Mouse (Mus musculus) frontal cortex, postnatal 14 days (tissue): ENCODE measurements around the gene Mrps18a.

Experiments
- DNase-seq, 2 experiments: peaks; one replicate each; pipeline ENCODE4 v3.0.0; 2022; ENCODE audit warnings: low spot score in 2 of 2

Mrps18a gene

DNA sequence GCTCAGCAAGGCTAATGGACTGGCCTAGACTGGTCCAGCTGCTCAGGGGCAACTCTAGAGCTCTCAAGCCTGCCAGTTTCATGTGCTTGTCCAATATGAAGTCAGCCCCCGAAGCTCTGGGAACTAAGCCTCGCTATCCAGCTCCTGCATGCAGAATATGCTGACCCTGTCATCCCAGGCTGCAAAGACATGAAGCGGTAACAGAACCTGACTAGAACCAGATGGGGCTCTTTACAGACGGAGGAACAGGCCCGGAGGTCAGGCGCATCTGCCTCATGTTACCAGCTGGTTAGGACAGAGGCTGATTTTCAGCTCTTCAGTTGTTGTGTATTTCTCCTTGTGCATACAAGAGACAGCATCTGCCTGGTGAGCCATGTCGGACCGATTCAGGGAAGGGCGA lies 8.9 kb upstream of the Mrps18a start:
- no peak for DNase-seq

DNA sequence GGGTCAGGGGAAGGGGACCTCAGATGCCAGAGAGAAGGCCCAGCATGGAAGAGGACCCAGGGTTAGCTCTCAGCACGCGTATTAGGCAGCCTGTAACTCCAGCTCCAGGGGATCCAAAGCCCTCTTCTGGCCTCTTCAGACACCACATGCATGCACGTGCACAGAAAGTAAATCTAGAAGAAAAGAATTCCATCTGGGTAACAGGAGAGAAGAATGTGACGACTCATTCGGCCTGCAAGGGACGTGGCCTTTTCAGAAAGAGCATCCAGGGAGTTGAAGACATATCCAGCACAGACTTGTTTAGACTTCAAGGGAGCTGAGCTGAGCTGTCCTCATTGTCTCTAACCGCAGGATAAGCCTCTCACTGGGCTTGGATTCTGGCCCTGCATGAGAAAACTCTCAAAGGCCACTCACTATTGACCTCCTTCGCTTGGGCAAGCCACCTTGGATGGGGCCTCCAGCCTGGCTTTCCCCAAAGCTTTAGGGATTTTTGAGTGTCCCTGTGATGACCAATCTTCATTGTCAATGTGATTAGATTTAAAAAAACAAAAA lies 8.1 kb upstream of the Mrps18a start:
- DNase-seq = no peak

DNA sequence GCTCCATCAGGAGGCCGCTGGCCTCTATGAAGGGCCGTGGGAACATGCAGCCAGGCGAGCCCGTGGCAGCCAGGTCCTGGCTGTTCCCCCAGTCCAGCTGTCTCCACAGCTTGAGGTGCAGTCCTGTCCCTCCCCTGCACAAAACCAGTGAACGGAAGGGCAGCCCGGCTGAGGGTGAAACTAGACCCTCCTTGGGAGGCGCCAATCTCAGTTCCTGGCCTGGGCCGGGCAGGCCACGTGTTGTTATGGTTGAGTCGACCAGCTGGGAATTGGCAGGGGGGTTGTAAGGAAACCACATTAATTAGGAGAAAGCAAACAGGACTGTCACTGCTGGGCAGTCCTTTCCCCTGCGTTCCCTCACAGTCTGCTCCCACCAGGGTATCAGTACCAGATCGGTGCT lies 6.3 kb upstream of the Mrps18a start:
- no peak for DNase-seq

DNA sequence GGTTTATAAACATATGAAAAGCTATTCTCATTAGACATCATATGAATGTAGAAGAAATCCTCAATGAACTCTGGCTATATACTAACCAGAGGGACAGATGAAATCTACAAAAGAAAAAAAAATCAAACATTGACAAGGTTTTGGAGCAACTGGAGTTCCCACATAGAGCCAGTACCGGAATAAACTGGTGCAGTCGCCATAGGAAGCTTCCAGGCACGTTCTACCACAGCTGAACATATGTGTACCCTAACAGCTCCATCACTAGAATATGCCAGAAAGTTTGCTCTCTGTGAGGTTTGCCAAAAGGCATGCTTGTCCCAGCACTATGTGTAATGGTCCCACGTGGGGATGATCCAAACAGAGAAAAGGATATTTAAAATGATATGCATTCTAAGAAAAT lies 2.5 kb upstream of the Mrps18a start:
- no peak for DNase-seq

DNA sequence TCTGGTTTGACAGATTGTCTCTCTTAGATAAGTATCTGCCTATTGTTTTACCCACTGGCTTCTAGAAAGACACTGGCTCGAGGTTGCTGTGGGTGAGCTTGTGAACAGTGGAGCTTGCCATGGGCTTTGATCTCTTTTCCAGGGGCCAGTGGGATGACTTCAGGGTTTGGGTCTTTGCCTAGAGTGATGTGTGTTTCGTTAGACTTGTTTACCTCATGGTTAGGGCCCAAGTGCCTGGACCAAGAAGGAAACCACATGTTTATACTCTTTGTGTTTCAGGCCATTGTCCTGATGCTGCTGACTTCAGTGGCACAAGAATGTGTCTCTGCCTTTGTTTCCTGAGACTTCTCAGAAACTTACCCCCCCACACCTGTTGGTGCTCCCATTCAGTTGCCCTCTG lies 4.7 kb downstream of the Mrps18a start:
- no peak for DNase-seq

DNA sequence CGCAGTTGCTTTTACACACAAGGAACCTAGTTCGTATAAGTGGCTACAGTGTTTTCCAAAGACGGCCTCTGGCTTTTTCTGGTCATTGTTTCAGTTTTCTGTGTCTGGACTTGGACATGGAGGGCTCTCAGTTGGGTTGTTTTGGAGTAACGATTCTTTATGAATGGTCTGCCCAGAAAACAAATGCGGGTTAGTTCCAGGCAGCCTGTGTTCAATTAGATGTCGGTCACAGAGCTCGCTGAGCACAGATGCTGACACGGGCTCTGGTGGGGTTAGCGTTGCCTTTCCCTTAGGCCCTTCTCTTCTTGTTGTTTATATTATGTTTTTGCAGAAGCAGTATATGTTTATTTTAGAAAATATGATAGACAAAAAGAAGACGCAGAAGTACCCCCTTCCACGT lies 5.4 kb downstream of the Mrps18a start:
- no peak for DNase-seq

DNA sequence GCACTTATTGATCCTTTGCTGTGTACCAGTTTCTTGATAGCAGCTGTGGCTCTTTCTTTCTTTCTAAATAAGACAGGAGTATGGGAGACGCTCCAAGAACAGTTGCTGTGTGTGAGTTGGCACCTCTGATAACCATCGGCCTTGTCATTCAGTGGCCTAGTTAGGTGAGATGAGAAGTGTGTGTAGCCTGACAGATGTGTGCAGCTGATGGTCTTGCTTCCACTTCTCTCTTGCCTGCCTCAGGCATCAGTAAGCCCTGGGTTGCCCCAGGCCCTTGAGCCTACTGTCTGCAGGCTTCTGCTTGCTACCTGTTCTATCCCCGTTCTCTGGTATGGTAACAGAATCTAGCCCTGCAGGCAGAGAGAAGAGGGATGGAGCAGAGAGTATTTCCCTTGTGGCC lies 6.1 kb downstream of the Mrps18a start:
- no peak for DNase-seq

DNA sequence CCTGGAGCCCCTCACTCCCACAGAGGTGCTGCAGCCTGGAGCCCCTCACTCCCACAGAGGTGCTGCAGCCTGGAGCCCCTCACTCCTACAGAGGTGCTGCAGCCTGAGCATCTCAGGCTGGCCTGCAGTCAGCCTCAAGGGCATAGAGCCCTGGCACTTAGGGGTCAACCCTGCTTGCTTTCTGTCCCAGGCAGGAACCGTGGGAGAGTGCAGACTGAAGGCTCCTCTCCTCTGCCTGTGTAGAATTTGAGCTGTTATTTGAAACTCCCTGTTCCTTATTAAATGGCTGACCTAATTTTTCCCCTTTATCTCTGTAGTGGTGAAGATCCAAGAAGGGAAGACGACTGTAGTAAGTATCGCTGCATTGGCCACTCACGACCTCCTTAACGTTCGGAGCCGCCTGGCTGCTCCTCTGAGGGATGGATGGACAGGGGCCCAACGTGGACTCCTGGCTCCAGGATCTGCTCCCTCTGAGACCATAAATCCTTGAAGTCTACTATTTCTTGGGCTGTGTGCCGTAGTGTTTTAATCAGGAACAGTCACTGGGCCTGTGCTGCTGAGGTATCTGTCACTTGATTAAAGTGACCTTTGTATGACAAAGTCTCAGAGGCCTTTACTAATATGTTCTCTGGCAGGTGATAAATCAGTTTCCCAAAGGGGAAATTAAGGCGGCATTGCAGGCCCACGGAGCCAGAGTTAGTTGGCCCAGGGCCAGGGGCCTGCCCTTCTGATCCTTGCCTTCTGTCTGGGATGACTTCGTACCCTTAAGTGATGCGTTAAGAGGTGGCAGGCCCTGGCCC lies 7.0 kb downstream of the Mrps18a start:
- no peak for DNase-seq

DNA sequence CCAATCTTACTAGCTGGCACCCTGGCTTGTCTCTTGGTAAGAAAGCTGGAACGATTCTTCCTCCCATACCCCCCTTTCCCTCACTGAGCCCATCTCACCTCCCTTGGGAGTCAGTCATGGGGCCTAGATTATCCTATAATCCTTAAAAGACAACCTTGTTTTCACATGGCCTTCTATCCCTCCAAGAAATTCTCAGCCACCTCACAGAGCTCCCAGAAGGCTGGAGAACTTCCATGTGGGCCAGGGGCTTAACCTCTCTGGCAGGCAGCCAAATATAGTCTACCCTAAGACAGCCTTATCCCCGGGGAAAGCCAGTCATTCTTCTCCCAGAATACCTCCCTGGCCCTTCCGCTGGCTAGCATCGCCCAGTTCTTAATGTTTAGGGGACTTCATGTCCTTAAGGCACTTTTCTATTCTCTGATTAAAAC lies 7.7 kb downstream of the Mrps18a start:
- no peak for DNase-seq

DNA sequence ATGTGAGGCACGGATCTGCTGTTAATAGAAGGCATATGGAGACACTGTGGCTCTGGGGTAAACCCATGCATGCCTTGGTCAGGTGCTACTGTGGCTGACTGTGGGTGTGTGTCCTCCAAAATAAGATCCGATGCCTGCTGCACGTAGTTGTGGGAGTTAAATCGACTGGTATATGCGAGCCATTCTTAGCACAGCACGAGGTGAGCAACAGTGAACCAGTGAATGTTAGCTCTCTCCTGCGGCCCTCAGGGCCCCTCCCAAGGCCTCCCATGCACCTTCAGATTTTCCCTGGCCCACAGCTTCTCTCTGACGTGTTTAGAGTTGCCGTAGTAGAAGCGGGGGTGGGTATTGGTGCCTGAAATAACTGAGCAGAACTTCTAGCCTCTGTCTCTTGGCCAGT lies 8.9 kb downstream of the Mrps18a start:
- no peak for DNase-seq

DNA sequence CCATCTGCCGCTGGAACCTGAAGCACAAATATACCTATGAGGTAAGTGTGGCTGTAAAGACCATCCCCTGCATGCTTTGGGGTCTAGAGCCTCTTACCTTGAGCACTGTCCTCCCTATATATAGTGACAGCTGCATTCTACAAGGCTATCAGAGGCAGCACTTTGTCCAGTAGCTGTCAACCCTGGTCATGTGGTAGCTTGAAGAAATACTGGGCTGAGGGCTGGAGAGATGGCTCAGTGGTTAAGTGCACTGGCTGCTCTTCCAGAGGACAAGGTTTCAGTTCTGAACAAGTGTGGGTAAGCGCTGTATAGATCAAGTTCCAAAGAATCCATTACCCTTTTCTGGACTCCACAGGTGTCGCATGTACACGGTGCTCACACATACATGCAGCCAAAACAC lies 12.0 kb downstream of the Mrps18a start:
- no peak for DNase-seq

DNA sequence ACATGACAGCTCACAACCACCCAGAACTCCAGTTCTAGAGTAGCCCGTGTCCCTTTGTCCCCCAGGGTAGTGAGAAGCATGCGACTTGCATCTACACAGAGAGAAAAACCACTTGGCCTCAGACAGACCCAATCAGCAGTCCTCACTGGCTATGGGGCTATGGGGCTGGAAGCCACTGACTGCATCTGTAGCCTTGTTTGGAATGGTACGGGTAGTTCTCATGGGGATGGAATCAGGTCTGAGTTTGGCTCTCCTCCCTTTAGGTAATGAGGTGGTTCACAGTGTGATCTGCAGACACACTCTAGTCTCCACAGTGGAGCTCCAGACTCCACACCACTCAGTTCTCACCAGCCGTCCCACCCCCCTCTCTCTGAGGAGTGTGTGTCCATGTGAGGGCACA lies 12.5 kb downstream of the Mrps18a start:
- no peak for DNase-seq

DNA sequence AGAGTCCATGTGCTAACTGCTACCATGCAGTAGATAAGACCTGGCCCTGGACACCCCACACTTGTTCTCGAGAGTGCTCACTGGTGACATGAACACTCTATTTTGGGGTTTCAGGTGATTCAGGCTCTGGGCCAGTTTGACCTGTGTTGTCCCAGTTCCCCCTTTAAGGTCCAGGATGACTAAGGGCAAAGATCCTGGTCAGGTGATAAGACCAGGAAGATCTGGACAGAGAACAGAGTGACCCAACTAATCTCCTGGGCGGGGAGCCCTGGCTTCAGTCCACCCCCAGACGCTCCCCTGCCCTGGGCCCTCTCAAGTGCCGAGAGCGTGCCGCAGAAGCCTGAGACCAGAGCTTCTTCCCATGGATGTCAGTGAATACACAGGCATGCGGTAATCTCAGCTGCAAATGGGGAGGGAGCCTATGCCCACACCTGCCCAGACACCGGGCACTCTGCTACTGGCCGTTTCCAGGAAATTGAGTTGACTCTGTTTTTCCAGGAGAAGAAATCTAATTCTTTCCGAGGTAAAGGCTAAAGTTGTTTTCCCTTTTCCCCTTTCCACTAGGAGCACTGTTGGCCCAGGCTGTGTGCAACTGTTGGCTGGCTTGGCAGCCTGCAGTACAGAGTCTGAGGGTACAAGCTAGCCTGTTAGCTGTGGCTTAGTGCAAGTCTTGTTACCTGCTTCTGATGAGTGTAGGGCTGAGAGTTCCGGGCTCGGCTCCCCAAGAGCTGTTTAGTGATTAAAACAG lies 13.3 kb downstream of the Mrps18a start:
- DNase-seq = no peak

DNA sequence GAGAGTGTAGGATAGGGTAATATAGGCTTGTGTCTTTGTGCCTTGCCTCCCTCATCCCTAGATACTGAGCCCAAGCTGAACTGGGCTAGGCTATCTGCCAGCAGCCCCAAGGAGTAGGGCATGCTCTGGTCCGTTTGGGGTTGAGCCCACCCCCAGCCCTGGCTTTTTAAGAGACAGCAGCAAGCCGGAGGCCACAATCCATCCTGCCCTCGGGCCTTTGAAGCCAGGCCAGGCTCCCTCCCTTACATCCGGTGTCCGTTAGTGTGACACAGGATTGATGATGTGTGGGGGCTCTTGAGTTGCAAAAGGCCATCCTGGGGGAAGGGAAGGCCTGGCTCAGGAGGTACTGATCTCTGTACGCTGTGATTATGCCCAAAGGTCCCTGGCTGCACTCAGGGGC lies 15.8 kb downstream of the Mrps18a start:
- DNase-seq = no peak

DNA sequence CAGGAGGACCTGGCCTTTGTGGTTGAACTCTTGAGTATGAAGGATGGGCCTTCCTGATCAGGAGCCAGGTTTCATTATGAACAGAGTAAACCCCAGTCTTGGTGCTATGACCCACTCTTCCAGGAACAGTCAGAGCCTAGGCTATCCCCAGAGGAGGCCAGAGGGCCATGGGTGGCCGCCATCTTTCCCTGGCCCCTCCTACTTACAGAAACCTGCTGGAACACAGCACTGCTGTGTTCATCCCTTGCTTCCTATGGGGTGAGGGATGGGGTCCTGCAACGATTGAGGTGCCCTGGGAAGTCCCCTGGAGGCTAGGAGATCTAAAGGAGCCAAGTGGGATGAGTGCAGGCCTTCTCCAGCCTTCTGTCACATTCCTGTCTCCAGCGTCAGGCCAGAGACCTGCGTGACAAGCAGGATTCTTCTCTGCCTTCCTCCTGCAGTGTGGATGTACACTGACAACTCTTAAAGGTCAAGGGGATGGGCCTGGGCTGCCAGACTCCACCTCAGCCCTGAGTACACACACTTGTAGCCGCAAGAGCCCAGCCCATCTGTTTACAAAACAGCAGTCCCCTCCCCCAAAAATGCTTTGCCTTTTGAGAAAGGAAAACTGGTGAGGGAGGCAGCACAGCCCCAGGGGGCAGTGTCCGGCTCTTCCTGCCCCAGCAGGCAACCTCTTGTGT lies 17.2 kb downstream of the Mrps18a start:
- DNase-seq = no peak

DNA sequence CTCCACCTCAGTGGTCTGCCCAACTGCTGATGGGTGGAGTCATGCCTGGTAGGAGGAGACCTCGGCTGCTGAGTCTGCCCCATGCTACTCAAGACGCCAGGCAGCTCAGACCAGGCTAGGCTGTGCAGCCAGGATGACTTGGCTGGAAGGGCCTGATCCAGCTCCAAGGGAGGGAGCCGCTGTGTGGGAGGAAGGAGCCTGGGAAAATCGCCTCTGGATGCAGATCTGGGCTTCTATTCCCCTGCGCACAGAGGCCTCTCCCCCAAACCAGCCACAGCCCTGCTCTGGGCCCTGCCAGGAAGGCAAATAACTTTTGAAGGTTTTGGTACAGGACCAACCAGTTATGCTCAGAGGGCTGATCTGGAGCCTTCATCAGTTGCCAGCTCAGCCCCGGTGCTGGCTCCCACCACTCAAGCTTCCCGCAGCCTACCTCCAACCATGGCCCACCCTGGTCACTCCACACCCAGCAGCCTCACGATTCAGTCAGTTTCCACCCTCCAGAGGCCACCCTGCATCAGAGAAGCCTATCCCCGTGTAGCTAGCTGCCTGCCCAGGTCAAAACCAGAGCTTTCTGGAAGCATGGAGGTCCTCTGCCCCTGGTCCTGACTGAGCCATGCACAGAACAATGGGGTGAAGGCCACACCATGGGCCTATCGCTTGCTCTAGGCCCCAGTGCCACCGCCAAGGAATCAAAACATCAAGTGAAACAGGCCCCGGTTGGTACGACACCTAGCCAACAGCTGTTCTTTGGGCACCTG lies 19.1 kb downstream of the Mrps18a start:
- DNase-seq = no peak

DNA sequence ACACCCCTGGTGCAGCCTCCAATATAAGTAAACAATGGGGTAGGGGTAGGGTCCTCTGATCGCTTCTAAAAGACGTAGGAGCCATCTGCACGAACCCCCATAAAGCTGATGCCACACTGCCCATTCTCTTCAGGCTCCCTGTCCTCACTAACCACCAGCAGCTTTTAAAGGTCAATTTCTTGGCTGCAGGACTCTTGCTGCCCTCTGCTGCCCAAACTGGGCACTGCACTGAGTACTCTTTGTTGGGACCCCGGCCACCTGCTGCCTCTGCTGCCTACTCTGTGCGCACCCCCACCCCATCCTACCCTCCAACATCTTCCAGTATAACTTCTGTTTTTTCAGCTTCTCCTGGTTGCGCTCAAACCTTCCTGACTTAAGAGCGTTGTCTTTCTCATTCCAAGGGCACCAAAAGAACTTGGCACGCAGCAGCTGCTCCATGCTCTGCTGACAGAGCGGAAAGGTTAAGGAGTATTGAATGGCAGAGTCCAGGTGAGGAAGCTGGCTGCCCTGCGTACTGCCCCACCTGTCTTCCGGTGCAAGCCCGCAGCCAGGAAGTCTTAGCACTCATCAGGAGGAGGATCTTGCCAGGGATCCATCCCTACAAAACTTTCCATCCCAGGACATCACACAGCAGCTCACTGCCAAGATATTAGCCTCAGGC lies 21.4 kb downstream of the Mrps18a start:
- peak in 1 of 2 experiments; percentile 65 for DNase-seq

DNA sequence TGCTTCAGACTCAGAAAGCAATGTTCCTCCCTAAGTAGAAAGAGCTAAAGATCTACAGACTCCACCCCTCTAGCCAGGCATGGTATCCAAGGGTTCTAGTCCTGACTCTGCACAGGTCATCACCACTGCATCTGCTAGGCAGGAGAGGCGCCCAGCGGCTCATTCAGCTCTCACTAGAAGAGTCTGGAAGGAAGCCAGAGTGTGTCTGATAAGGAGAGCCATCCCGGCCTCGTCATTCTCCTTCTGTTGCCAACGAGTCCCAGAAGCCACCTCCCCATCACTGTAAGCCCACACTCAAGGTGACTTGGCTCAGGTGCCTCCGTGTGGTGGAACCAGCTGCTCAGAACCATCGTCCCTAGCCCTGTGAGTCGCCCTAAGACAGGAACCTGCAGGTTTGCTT lies 22.1 kb downstream of the Mrps18a start:
- no peak for DNase-seq

DNA sequence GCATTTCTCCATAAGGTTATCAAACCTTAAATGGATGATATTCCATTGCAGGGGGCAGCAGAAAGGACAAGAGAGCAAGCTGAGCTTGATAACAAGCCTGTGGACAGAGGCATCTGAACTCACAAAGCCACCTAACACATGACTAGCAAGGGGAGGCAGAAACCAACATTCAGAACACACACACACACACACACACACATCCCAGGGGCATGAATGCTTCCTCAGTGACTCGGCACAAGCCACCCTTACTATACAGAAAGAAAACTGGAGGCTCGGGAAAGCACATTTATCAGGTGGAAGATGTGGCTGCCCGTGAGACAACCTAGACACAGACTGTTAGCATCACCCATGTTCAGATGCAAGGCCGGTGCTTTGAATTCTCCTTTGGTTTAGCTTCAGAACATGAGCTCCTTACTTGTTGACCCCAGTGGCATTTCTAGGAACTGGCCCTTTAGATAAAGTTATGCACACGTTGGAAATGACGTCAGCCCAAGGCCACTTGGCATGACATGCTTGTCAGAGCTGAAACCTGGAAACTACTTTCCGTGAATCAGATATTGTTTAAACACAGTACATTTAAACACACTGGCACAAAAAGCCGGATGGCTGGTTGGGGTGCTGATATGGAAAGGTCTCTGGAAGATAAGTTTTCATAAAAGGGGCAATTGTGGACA lies 27.9 kb downstream of the Mrps18a start:
- no peak for DNase-seq

DNA sequence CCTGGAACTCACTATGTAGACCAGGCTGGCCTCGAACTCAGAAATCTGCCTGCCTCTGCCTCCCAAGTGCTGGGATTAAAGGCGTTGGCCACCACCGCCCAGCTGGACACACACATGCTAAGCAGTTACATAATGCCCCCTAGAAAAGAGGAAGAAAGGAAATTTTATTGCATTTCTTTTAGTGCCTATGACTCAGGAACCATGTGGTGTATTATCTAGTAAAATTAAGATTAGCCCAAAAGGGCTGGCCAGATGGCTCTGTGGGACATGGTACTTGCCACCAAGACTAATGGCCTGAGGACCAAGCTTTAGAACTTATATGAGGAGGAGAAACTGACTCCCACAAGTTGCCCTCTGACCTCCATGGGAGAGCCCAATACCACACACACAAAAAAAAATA lies 29.1 kb downstream of the Mrps18a start:
- no peak for DNase-seq
